Mouse (Mus musculus): Measurements from ENCODE around the gene Hinfp. TPM values are rescaled to one million over a fixed set of nuclear protein-coding genes. Genes with fewer than 3 reads are reported as not detected.

The Hinfp gene
- total and polyA plus RNA-seq, 3 experiments = 8.4 to 46.1 (median 22.0) TPM

- DNase-seq (ENCODE audit: low spot score) (peak; percentile 36), ATAC-seq (ENCODE audit: extremely low read depth, insufficient number of reproducible peaks, low FRiP score, poor library complexity, severe bottlenecking) (no peak)
- TF ChIP-seq POLR2AphosphoS5 (IDR thresholded peaks at IDR 0.05; ENCODE audit: insufficient replicate concordance, low read depth, low read length) (no peak), GATA2 (IDR thresholded peaks at IDR 0.05; ENCODE audit: borderline replicate concordance, low read depth, low read length) (no peak), TAL1 (conservative IDR thresholded peaks at IDR 0.05; ENCODE audit: low read depth, low read length) (no peak), CTCF (IDR thresholded peaks at IDR 0.05; ENCODE audit: low read depth, low read length) (no peak), GATA1 (IDR thresholded peaks at IDR 0.05; ENCODE audit: borderline replicate concordance, low read length) (no peak)
- H3K27me3 ChIP-seq (ENCODE audit: insufficient read depth, low read length) = peaks cover 75% of the 10 kb centered on the region
- no peaks in the 10 kb centered on the region for H3K9me3 ChIP-seq (replicated peaks)
- H3K4me1 ChIP-seq (ENCODE audit: insufficient read depth, low read depth, low read length) = peaks cover 17% of the 10 kb centered on the region
- no peak overlapping the region for H3K4me3 ChIP-seq (ENCODE audit: low read depth, low read length)
- H3K36me3 ChIP-seq (replicated peaks) = no peaks in the 10 kb centered on the region
These were observed 56.0 kb downstream of the Hinfp start for GRCm38 (mm10) chr9:44249181-44250146.

GRCm38 (mm10) chr9:44247907-44248306 is 57.6 kb downstream of the Hinfp start:
- TF ChIP-seq GATA2 (IDR thresholded peaks at IDR 0.05; ENCODE audit: borderline replicate concordance, low read depth, low read length) (no peak), CTCF (IDR thresholded peaks at IDR 0.05; ENCODE audit: low read depth, low read length) (no peak), GATA1 (IDR thresholded peaks at IDR 0.05; ENCODE audit: borderline replicate concordance, low read length) (no peak), TAL1 (conservative IDR thresholded peaks at IDR 0.05; ENCODE audit: low read depth, low read length) (no peak), POLR2AphosphoS5 (IDR thresholded peaks at IDR 0.05; ENCODE audit: insufficient replicate concordance, low read depth, low read length) (no peak)
- peaks cover 70% of the 10 kb centered on the region for H3K27me3 ChIP-seq (ENCODE audit: insufficient read depth, low read length)
- DNase-seq (ENCODE audit: low spot score) = no peak
- peaks cover 17% of the 10 kb centered on the region for H3K4me1 ChIP-seq (ENCODE audit: insufficient read depth, low read depth, low read length)
- no peak overlapping the region for H3K4me3 ChIP-seq (ENCODE audit: low read depth, low read length)
- H3K36me3 ChIP-seq (replicated peaks) = no peaks in the 10 kb centered on the region
- H3K9me3 ChIP-seq (replicated peaks) = no peaks in the 10 kb centered on the region
- no peak for ATAC-seq (ENCODE audit: extremely low read depth, insufficient number of reproducible peaks, low FRiP score, poor library complexity, severe bottlenecking)

DNA sequence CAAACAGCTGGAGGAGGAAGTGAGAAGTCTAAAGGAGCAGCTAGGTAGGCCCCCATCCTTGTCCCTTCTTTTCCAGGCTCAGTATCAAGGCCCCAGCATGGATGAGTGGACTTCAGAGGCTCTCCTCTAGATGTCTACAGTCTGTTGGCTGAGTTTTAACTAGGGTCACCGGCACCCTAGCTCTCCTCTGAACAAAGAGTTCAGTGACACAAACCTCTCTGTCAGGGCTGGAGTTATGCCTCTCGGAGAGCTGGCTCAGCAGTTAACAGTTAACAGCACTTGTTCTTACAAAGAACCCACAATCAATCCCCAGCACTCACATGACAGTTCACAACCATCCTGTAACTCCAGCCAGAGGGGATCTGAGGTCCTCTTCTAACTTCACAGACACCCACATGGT is 61.9 kb downstream of the Hinfp start:
- TF ChIP-seq GATA1 (IDR thresholded peaks at IDR 0.05; ENCODE audit: borderline replicate concordance, low read length) (no peak), CTCF (IDR thresholded peaks at IDR 0.05; ENCODE audit: low read depth, low read length) (no peak), TAL1 (conservative IDR thresholded peaks at IDR 0.05; ENCODE audit: low read depth, low read length) (no peak), POLR2AphosphoS5 (IDR thresholded peaks at IDR 0.05; ENCODE audit: insufficient replicate concordance, low read depth, low read length) (no peak), GATA2 (IDR thresholded peaks at IDR 0.05; ENCODE audit: borderline replicate concordance, low read depth, low read length) (no peak)
- Histone ChIP-seq H3K27me3 (ENCODE audit: insufficient read depth, low read length) (peaks cover 60% of the 10 kb centered on the region), H3K4me1 (ENCODE audit: insufficient read depth, low read depth, low read length) (peaks cover 13% of the 10 kb centered on the region), H3K9me3 (replicated peaks) (no peaks in the 10 kb centered on the region), H3K36me3 (replicated peaks) (no peaks in the 10 kb centered on the region), H3K4me3 (ENCODE audit: low read depth, low read length) (no peak overlapping the region)
- no peak for ATAC-seq (ENCODE audit: extremely low read depth, insufficient number of reproducible peaks, low FRiP score, poor library complexity, severe bottlenecking)
- no peak for DNase-seq (ENCODE audit: low spot score)

Other genes with a start within 250 kb of the Hinfp start
Only the 20 nearest of the 24 such genes appear.
- gene Rnf26, start 192.2 kb downstream of the Hinfp start, total RNA-seq (2014; fragmentation: Nextera tagmentation) = 40.6 and 46.9 TPM in 2 replicates
- gene Rnf26, start 192.2 kb downstream of the Hinfp start, total RNA-seq (2017) = 10.5 and 11.4 TPM in 2 replicates
- 29.7 and 41.9 TPM in 2 replicates for gene Rnf26, start 192.2 kb downstream of the Hinfp start, polyA plus RNA-seq (2012)
- gene Mcam, start 171.2 kb downstream of the Hinfp start, total RNA-seq (2014; fragmentation: Nextera tagmentation) = not detected in 2 replicates
- 0.06 and 0.16 TPM in 2 replicates for gene Mcam, start 171.2 kb downstream of the Hinfp start, total RNA-seq (2017)
- not detected in 2 replicates for gene Mcam, start 171.2 kb downstream of the Hinfp start, polyA plus RNA-seq (2012)
- gene Cbl, start 71.6 kb downstream of the Hinfp start, total RNA-seq (2014; fragmentation: Nextera tagmentation) = 137 and 159 TPM in 2 replicates
- gene Cbl, start 71.6 kb downstream of the Hinfp start, total RNA-seq (2017) = 23.6 and 25.5 TPM in 2 replicates
- 17.2 and 20.3 TPM in 2 replicates for gene Cbl, start 71.6 kb downstream of the Hinfp start, polyA plus RNA-seq (2012)
- gene Ccdc153, start 65.0 kb downstream of the Hinfp start, total RNA-seq (2014; fragmentation: Nextera tagmentation) = not detected in 2 replicates
- gene Ccdc153, start 65.0 kb downstream of the Hinfp start, total RNA-seq (2017) = not detected in 2 replicates
- gene Ccdc153, start 65.0 kb downstream of the Hinfp start, polyA plus RNA-seq (2012) = not detected in 2 replicates
- gene Pdzd3, start 54.2 kb downstream of the Hinfp start, total RNA-seq (2014; fragmentation: Nextera tagmentation) = not detected in 2 replicates
- not detected in 2 replicates for gene Pdzd3, start 54.2 kb downstream of the Hinfp start, total RNA-seq (2017)
- gene Pdzd3, start 54.2 kb downstream of the Hinfp start, polyA plus RNA-seq (2012) = not detected in 2 replicates
- gene Nlrx1, start 37.1 kb downstream of the Hinfp start, total RNA-seq (2014; fragmentation: Nextera tagmentation) = not detected in 2 replicates
- 0.05 TPM in 1 of 2 replicates, not detected in the other for gene Nlrx1, start 37.1 kb downstream of the Hinfp start, total RNA-seq (2017)
- gene Nlrx1, start 37.1 kb downstream of the Hinfp start, polyA plus RNA-seq (2012) = 0.02 and 0.03 TPM in 2 replicates
- gene Abcg4, start 17.1 kb downstream of the Hinfp start, total RNA-seq (2014; fragmentation: Nextera tagmentation) = 29.1 and 58.5 TPM in 2 replicates
- gene Abcg4, start 17.1 kb downstream of the Hinfp start, total RNA-seq (2017) = 1.8 and 3.6 TPM in 2 replicates
- gene Abcg4, start 17.1 kb downstream of the Hinfp start, polyA plus RNA-seq (2012) = 18.4 and 20.3 TPM in 2 replicates
- gene C2cd2l, start 14.6 kb upstream of the Hinfp start, total RNA-seq (2014; fragmentation: Nextera tagmentation) = 9.5 and 19.3 TPM in 2 replicates
- 6.3 TPM in 2 replicates for gene C2cd2l, start 14.6 kb upstream of the Hinfp start, total RNA-seq (2017)
- gene C2cd2l, start 14.6 kb upstream of the Hinfp start, polyA plus RNA-seq (2012) = 35.8 and 40.9 TPM in 2 replicates
- 33.6 and 36.5 TPM in 2 replicates for gene Dpagt1, start 20.3 kb upstream of the Hinfp start, total RNA-seq (2014; fragmentation: Nextera tagmentation)
- 11.8 and 12.3 TPM in 2 replicates for gene Dpagt1, start 20.3 kb upstream of the Hinfp start, total RNA-seq (2017)
- 6.5 and 6.8 TPM in 2 replicates for gene Dpagt1, start 20.3 kb upstream of the Hinfp start, polyA plus RNA-seq (2012)
- 227 and 235 TPM in 2 replicates for gene H2afx, start 29.0 kb upstream of the Hinfp start, total RNA-seq (2014; fragmentation: Nextera tagmentation)
- gene H2afx, start 29.0 kb upstream of the Hinfp start, total RNA-seq (2017) = 240 and 251 TPM in 2 replicates
- gene H2afx, start 29.0 kb upstream of the Hinfp start, polyA plus RNA-seq (2012) = 762 and 998 TPM in 2 replicates
- gene Hmbs, start 38.6 kb upstream of the Hinfp start, total RNA-seq (2014; fragmentation: Nextera tagmentation) = 82.7 and 175 TPM in 2 replicates
- gene Hmbs, start 38.6 kb upstream of the Hinfp start, total RNA-seq (2017) = 108 and 148 TPM in 2 replicates
- gene Hmbs, start 38.6 kb upstream of the Hinfp start, polyA plus RNA-seq (2012) = 86.9 and 90.1 TPM in 2 replicates
- 13.6 and 15.7 TPM in 2 replicates for gene Vps11, start 56.0 kb upstream of the Hinfp start, total RNA-seq (2014; fragmentation: Nextera tagmentation)
- 26.4 and 27.0 TPM in 2 replicates for gene Vps11, start 56.0 kb upstream of the Hinfp start, total RNA-seq (2017)
- 6.7 and 7.7 TPM in 2 replicates for gene Vps11, start 56.0 kb upstream of the Hinfp start, polyA plus RNA-seq (2012)
- 51.8 and 55.8 TPM in 2 replicates for gene Hyou1, start 73.8 kb upstream of the Hinfp start, total RNA-seq (2014; fragmentation: Nextera tagmentation)
- 31.2 and 36.6 TPM in 2 replicates for gene Hyou1, start 73.8 kb upstream of the Hinfp start, total RNA-seq (2017)
- gene Hyou1, start 73.8 kb upstream of the Hinfp start, polyA plus RNA-seq (2012) = 21.1 and 27.9 TPM in 2 replicates
- gene Slc37a4, start 91.2 kb upstream of the Hinfp start, total RNA-seq (2014; fragmentation: Nextera tagmentation) = 10.0 and 16.0 TPM in 2 replicates
- 24.4 and 31.7 TPM in 2 replicates for gene Slc37a4, start 91.2 kb upstream of the Hinfp start, total RNA-seq (2017)
- gene Slc37a4, start 91.2 kb upstream of the Hinfp start, polyA plus RNA-seq (2012) = 10.4 and 11.8 TPM in 2 replicates
- 661 and 718 TPM in 2 replicates for gene Rps25, start 101.5 kb upstream of the Hinfp start, total RNA-seq (2014; fragmentation: Nextera tagmentation)
- gene Rps25, start 101.5 kb upstream of the Hinfp start, total RNA-seq (2017) = 2,498 and 2,521 TPM in 2 replicates
- 230 and 272 TPM in 2 replicates for gene Rps25, start 101.5 kb upstream of the Hinfp start, polyA plus RNA-seq (2012)
- 31.8 and 52.9 TPM in 2 replicates for gene Trappc4, start 101.9 kb upstream of the Hinfp start, total RNA-seq (2014; fragmentation: Nextera tagmentation)
- 69.1 and 71.4 TPM in 2 replicates for gene Trappc4, start 101.9 kb upstream of the Hinfp start, total RNA-seq (2017)
- gene Trappc4, start 101.9 kb upstream of the Hinfp start, polyA plus RNA-seq (2012) = 6.3 and 9.6 TPM in 2 replicates
- 32.2 and 34.4 TPM in 2 replicates for gene Ccdc84, start 112.9 kb upstream of the Hinfp start, total RNA-seq (2014; fragmentation: Nextera tagmentation)
- 23.7 and 25.1 TPM in 2 replicates for gene Ccdc84, start 112.9 kb upstream of the Hinfp start, total RNA-seq (2017)
- 10.2 and 10.4 TPM in 2 replicates for gene Ccdc84, start 112.9 kb upstream of the Hinfp start, polyA plus RNA-seq (2012)
- gene Foxr1, start 135.5 kb upstream of the Hinfp start, total RNA-seq (2014; fragmentation: Nextera tagmentation) = not detected in 2 replicates
- 0.11 TPM in 1 of 2 replicates, not detected in the other for gene Foxr1, start 135.5 kb upstream of the Hinfp start, total RNA-seq (2017)
- not detected in 2 replicates for gene Foxr1, start 135.5 kb upstream of the Hinfp start, polyA plus RNA-seq (2012)
- not detected in 2 replicates for gene Upk2, start 149.3 kb upstream of the Hinfp start, total RNA-seq (2014; fragmentation: Nextera tagmentation)
- not detected in 2 replicates for gene Upk2, start 149.3 kb upstream of the Hinfp start, total RNA-seq (2017)
- not detected in 2 replicates for gene Upk2, start 149.3 kb upstream of the Hinfp start, polyA plus RNA-seq (2012)
- 0.15 TPM in 1 of 2 replicates, not detected in the other for gene Bcl9l, start 177.2 kb upstream of the Hinfp start, total RNA-seq (2014; fragmentation: Nextera tagmentation)
- 0.16 and 0.17 TPM in 2 replicates for gene Bcl9l, start 177.2 kb upstream of the Hinfp start, total RNA-seq (2017)
- gene Bcl9l, start 177.2 kb upstream of the Hinfp start, polyA plus RNA-seq (2012) = 0.09 and 0.14 TPM in 2 replicates

All from G1E (cell line).